Mouse (Mus musculus): ENCODE data around the gene Cd22. TPM values are rescaled to one million over a fixed set of nuclear protein-coding genes. Genes with fewer than 3 reads are reported as not detected.

The Cd22 gene
- total and polyA plus RNA-seq, 2 experiments, result 0.74 to 3.7 TPM

DNA sequence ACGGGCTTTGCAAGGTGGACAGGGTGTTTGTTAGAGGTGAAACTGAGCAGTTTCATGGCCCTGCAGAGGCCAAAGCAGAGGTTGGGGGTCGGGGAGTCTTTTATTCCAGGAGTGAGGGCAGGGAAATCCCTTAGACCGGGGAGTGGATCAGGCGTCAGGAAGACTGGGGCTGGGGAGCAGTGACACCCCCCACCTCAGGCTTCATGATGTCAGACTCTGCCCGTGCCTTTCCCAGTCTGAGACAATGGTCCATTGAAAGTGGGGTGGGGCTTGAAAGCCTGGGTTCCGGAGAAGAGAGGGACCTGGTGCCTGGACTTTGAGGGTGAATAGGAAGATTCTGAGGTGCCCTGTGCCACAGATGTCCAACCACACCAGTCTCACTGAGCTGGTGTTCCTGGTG lies 36.6 kb upstream of the Cd22 start:
- Histone ChIP-seq H3K27me3 (ENCODE audit: control insufficient read depth, insufficient read depth, low read length) (no peaks in the 10 kb centered on the region), H3K9ac (ENCODE audit: low read depth, low read length) (no peak overlapping the region), H3K79me2 (ENCODE audit: control insufficient read depth, insufficient read depth, low read length) (no peaks in the 10 kb centered on the region), H3K27ac (replicated peaks; ENCODE audit: insufficient read depth, low read depth, low read length) (no peak overlapping the region), H3K4me3 (ENCODE audit: insufficient read depth, low read depth, low read length) (no peak overlapping the region), H3K36me3 (ENCODE audit: control insufficient read depth, insufficient read depth, low read length) (no peaks in the 10 kb centered on the region), H3K4me1 (ENCODE audit: control insufficient read depth, insufficient read depth, low read length) (no peaks in the 10 kb centered on the region)
- WGBS, result 64% methylated on average over 6 of the region's 6 CpGs
- no peak for TF ChIP-seq CTCF (IDR thresholded peaks at IDR 0.05; ENCODE audit: low read depth, low read length)
- TF ChIP-seq POLR2A (IDR thresholded peaks at IDR 0.05; ENCODE audit: extremely low read depth, insufficient read depth, low read length), result no peak
- DNase-seq (ENCODE audit: extremely low read depth, low read depth, low spot score), result no peak

DNA sequence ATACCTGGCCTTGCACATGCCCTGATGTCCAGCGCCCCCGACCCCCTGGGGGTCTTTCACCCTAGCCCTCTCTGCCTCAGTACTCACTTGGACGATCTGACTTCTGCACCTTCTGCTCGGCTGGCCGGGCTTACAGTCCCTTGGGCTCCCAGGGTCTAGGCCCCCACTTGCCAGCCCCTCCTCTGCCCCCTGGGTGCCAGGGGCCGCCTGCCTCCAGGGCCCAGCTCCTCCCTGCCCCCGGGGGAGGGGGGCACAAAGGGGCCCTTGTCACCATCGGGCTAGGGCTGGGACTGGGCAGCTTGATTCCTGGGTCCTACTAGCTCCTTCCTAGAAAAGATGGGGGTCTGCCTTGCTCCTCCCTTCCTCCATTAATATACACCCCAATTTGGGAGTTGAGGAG lies 34.6 kb upstream of the Cd22 start, which contains the start of gene Mag:
Mag (minus strand) TSS at position 142 of the 400 bp plus-strand sequence.
- H3K36me3 ChIP-seq (ENCODE audit: control insufficient read depth, insufficient read depth, low read length), result no peaks in the 10 kb centered on the region
- DNase-seq (ENCODE audit: extremely low read depth, low read depth, low spot score), result no peak
- no peaks in the 10 kb centered on the region for H3K27me3 ChIP-seq (ENCODE audit: control insufficient read depth, insufficient read depth, low read length)
- no peak within 1 kb of the TSS for H3K9ac ChIP-seq (ENCODE audit: low read depth, low read length)
- H3K4me3 ChIP-seq (ENCODE audit: insufficient read depth, low read depth, low read length), result no peak within 1 kb of the TSS
- no peaks in the 10 kb centered on the region; the same call in 1 of the 2 replicates for H3K4me1 ChIP-seq (ENCODE audit: control insufficient read depth, insufficient read depth, low read length)
- no peak within 1 kb of the TSS for H3K27ac ChIP-seq (replicated peaks; ENCODE audit: insufficient read depth, low read depth, low read length)
- 92% methylated on average over 8 of the region's 8 CpGs for WGBS
- TF ChIP-seq POLR2A (IDR thresholded peaks at IDR 0.05; ENCODE audit: extremely low read depth, insufficient read depth, low read length) (no peak), CTCF (IDR thresholded peaks at IDR 0.05; ENCODE audit: low read depth, low read length) (no peak)
- H3K79me2 ChIP-seq (ENCODE audit: control insufficient read depth, insufficient read depth, low read length), result no peaks in the 10 kb centered on the region

DNA sequence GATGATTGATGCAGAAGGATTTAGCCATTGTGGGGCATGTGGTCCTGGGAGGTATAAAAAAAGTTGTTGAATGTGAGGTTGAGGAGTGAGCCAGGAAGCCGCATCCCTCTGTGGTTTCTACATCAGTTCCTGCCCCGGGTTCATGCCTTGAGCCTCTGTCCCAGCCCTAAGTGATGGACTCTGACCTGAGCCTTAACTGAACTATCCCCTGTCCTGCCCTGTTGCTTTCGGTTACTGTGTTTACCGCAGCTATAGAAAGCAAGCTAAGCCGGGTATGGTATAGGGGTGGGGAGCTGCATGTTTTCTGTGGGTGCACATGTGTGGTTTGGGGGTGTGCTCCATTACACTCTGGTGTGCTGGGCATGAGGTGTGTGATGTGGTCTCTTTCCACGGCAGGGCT lies 29.6 kb upstream of the Cd22 start:
- 31% methylated on average over 6 of the region's 6 CpGs for WGBS
- no peak overlapping the region for H3K9ac ChIP-seq (ENCODE audit: low read depth, low read length)
- TF ChIP-seq POLR2A (IDR thresholded peaks at IDR 0.05; ENCODE audit: extremely low read depth, insufficient read depth, low read length) (no peak), CTCF (IDR thresholded peaks at IDR 0.05; ENCODE audit: low read depth, low read length) (no peak)

DNA sequence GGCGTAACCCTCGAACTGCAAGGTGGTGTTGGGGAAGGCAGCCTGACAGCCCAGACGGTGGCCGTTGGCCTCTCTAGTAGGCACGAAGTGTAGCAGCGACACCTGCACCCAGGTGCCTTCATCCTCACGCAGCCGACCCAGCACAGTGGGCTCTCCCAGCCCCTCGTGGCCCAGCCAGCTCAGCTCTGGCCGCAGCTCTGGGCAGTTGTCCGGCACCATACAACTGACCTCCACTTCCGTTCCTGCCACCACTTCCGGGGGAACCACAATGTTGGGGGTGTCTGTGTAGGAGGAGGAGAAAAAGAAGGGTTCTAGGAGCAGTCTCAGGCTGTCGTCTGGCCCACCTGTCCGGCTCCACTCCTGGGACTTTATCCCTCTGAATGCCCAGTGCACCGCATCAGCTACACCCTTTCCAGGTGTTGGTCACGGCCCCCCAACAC lies 28.9 kb upstream of the Cd22 start:
- Histone ChIP-seq H3K79me2 (ENCODE audit: control insufficient read depth, insufficient read depth, low read length) (no peaks in the 10 kb centered on the region), H3K4me3 (ENCODE audit: insufficient read depth, low read depth, low read length) (peak overlapping the region; percentile 47; the same call in 1 of the 2 replicates), H3K27me3 (ENCODE audit: control insufficient read depth, insufficient read depth, low read length) (peaks cover 2% of the 10 kb centered on the region; the same call in 1 of the 2 replicates), H3K9ac (ENCODE audit: low read depth, low read length) (peak overlapping the region; percentile 7; the same call in 1 of the 2 replicates), H3K4me1 (ENCODE audit: control insufficient read depth, insufficient read depth, low read length) (no peaks in the 10 kb centered on the region; the same call in 1 of the 2 replicates), H3K36me3 (ENCODE audit: control insufficient read depth, insufficient read depth, low read length) (no peaks in the 10 kb centered on the region), H3K27ac (replicated peaks; ENCODE audit: insufficient read depth, low read depth, low read length) (no peak overlapping the region)
- 45% methylated on average over 17 of the region's 17 CpGs for WGBS
- no peak for DNase-seq (ENCODE audit: extremely low read depth, low read depth, low spot score)
- TF ChIP-seq CTCF (IDR thresholded peaks at IDR 0.05; ENCODE audit: low read depth, low read length), result no peak
- TF ChIP-seq POLR2A (IDR thresholded peaks at IDR 0.05; ENCODE audit: extremely low read depth, insufficient read depth, low read length), result no peak

More for the DNA sequence above, 29.6 kb upstream of the Cd22 start:
- no peak overlapping the region for H3K4me3 ChIP-seq (ENCODE audit: insufficient read depth, low read depth, low read length)
- no peaks in the 10 kb centered on the region; the same call in 1 of the 2 replicates for H3K4me1 ChIP-seq (ENCODE audit: control insufficient read depth, insufficient read depth, low read length)
- H3K27me3 ChIP-seq (ENCODE audit: control insufficient read depth, insufficient read depth, low read length), result peaks cover 2% of the 10 kb centered on the region; the same call in 1 of the 2 replicates
- no peak overlapping the region for H3K27ac ChIP-seq (replicated peaks; ENCODE audit: insufficient read depth, low read depth, low read length)
- no peaks in the 10 kb centered on the region for H3K36me3 ChIP-seq (ENCODE audit: control insufficient read depth, insufficient read depth, low read length)
- DNase-seq (ENCODE audit: extremely low read depth, low read depth, low spot score), result no peak
- H3K79me2 ChIP-seq (ENCODE audit: control insufficient read depth, insufficient read depth, low read length), result no peaks in the 10 kb centered on the region

DNA sequence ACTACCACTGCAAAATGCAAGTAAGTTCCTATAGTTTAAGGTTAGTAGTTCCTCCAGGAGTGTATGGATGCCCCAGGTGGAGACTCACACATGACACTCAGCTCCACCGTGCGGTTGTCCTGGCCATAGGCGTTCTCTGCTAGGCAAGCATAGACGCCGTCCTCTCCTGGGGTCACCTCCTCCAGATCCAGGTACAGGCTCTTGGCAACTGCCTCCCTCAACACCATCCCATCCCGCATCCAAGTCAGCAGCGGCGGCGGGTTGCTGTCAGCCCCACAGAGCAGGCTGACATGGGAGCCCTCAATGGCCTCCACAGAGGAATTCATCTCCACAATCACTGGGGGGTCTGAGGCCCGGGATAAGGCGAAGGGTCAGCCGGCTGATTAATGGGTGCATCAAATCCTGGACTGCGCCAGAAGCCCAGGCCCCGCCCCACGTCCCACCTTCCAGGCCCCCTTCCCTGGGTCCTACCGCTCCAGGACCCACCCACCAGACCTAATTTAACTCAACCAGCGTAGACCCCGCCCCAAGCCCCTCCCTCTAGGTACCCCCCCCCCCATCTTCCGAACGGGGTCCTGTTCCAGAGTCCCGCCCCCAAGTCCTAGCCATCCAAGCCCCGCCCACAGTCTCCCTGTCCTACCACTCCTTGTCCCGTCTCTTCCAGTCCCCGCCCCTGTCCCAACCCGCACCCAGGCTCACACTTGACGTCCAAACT lies 28.3 kb upstream of the Cd22 start:
- Histone ChIP-seq H3K27me3 (ENCODE audit: control insufficient read depth, insufficient read depth, low read length) (peaks cover 2% of the 10 kb centered on the region; the same call in 1 of the 2 replicates), H3K4me1 (ENCODE audit: control insufficient read depth, insufficient read depth, low read length) (no peaks in the 10 kb centered on the region; the same call in 1 of the 2 replicates), H3K4me3 (ENCODE audit: insufficient read depth, low read depth, low read length) (peak overlapping the region; percentile 47; the same call in 1 of the 2 replicates), H3K27ac (replicated peaks; ENCODE audit: insufficient read depth, low read depth, low read length) (no peak overlapping the region), H3K79me2 (ENCODE audit: control insufficient read depth, insufficient read depth, low read length) (no peaks in the 10 kb centered on the region), H3K36me3 (ENCODE audit: control insufficient read depth, insufficient read depth, low read length) (no peaks in the 10 kb centered on the region), H3K9ac (ENCODE audit: low read depth, low read length) (no peak overlapping the region)
- no peak for TF ChIP-seq CTCF (IDR thresholded peaks at IDR 0.05; ENCODE audit: low read depth, low read length)
- no peak for TF ChIP-seq POLR2A (IDR thresholded peaks at IDR 0.05; ENCODE audit: extremely low read depth, insufficient read depth, low read length)
- DNase-seq (ENCODE audit: extremely low read depth, low read depth, low spot score), result no peak
- WGBS, result 6% methylated on average over 26 of the region's 26 CpGs

DNA sequence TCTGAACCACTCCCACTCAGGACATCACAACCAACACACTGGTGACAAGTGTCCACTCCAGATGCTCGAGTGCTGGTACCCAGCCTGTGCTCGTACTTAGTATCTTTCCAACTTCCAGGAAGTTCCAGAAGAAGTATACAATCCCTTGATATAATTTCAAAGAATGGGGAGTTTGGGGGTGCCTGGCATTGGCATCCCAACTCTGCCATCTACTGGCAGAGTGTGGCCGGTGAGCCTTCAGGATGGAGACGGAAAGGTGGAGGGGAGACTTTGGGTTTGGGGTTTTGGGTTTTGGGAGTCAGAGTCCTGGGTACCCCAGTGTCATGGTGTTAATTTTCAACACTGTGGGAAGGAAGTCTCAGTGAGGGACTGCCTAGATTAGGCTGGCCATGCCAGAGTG lies 23.9 kb upstream of the Cd22 start:
- H3K4me3 ChIP-seq (ENCODE audit: insufficient read depth, low read depth, low read length), result no peak overlapping the region
- peaks cover 2% of the 10 kb centered on the region; the same call in 1 of the 2 replicates for H3K27me3 ChIP-seq (ENCODE audit: control insufficient read depth, insufficient read depth, low read length)
- H3K27ac ChIP-seq (replicated peaks; ENCODE audit: insufficient read depth, low read depth, low read length), result no peak overlapping the region
- H3K9ac ChIP-seq (ENCODE audit: low read depth, low read length), result no peak overlapping the region
- TF ChIP-seq CTCF (IDR thresholded peaks at IDR 0.05; ENCODE audit: low read depth, low read length) (peak; percentile 75), POLR2A (IDR thresholded peaks at IDR 0.05; ENCODE audit: extremely low read depth, insufficient read depth, low read length) (no peak)
- 58% methylated on average over 4 of the region's 4 CpGs for WGBS
- no peak for DNase-seq (ENCODE audit: extremely low read depth, low read depth, low spot score)
- no peaks in the 10 kb centered on the region for H3K36me3 ChIP-seq (ENCODE audit: control insufficient read depth, insufficient read depth, low read length)
- no peaks in the 10 kb centered on the region for H3K4me1 ChIP-seq (ENCODE audit: control insufficient read depth, insufficient read depth, low read length)
- H3K79me2 ChIP-seq (ENCODE audit: control insufficient read depth, insufficient read depth, low read length), result no peaks in the 10 kb centered on the region

Measured in liver, adult 2 months (tissue).